Mouse (Mus musculus) liver, postnatal 0 days (tissue): ENCODE data around the gene Mbd6. TPM values are rescaled to one million over a fixed set of nuclear protein-coding genes. Genes with fewer than 3 reads are reported as not detected.

Experiments used
- ATAC-seq: fragments of 200-750 bp; cut with Nextera tagmentation; 2 replicates; pipeline ENCODE4 v1.8.0; 2017; ENCODE audit warnings: mild to moderate bottlenecking, moderate library complexity
- DNase-seq: peaks from one replicate; pipeline ENCODE4 v3.0.0-alpha.2; 2016
- H3K27ac ChIP-seq: fragments of 300-500 bp; sonication (generic); 2 replicates; pipeline ENCODE4 v1.5.1; 2014; ENCODE audit warnings: antibody characterized with exemption, moderate library complexity, mild to moderate bottlenecking, low read depth
- H3K27me3 ChIP-seq: fragments of 300-500 bp; sonication (generic); 2 replicates; pipeline ENCODE4 v1.6.1; 2014; ENCODE audit warnings: low read length, control low read depth, mixed read lengths; ENCODE audit not compliant: insufficient read depth
- H3K36me3 ChIP-seq: fragments of 300-500 bp; sonication (generic); replicated peaks from 2 replicates; pipeline ENCODE4 v1.6.1; 2014; ENCODE audit warnings: mild to moderate bottlenecking, control low read depth, low read length, moderate library complexity, mixed read lengths; ENCODE audit not compliant: insufficient read depth
- H3K4me1 ChIP-seq: fragments of 300-500 bp; sonication (generic); 2 replicates; pipeline ENCODE4 v1.6.1; 2014; ENCODE audit warnings: antibody characterized with exemption, mild to moderate bottlenecking, control low read depth; ENCODE audit not compliant: insufficient read depth
- H3K4me2 ChIP-seq: fragments of 300-500 bp; sonication (generic); 2 replicates; pipeline ENCODE4 v1.6.1; 2014; ENCODE audit warnings: low read depth, mild to moderate bottlenecking, low read length, moderate library complexity, mixed read lengths
- H3K4me3 ChIP-seq: fragments of 300-500 bp; sonication (generic); 2 replicates; pipeline ENCODE4 v1.5.1; 2014; ENCODE audit warnings: low read depth, low read length
- H3K9ac ChIP-seq: fragments of 300-500 bp; sonication (generic); replicated peaks from 2 replicates; pipeline ENCODE4 v1.6.1; 2014; ENCODE audit warnings: mild to moderate bottlenecking, moderate library complexity
- H3K9me3 ChIP-seq: fragments of 300-500 bp; sonication (generic); 2 replicates; pipeline ENCODE4 v1.6.1; 2016; ENCODE audit warnings: mild to moderate bottlenecking, control low read depth, low read length, mixed read lengths
- CTCF ChIP-seq: sonication (generic); IDR thresholded peaks from 2 replicates; pipeline ENCODE4 v1.5.1; 2016; ENCODE audit warnings: antibody characterized with exemption, low read depth
- EP300 ChIP-seq: IDR thresholded peaks from 2 replicates; pipeline ENCODE4 v1.6.1; 2016; ENCODE audit warnings: antibody characterized with exemption, low read depth, mild to moderate bottlenecking
- WGBS: fragments of 180-500 bp; shearing (Covaris S2); extraction: QIAGEN DNeasy Blood & Tissue Kit; methylation state at CpG from one replicate; pipeline ENCODE4 v1.1.7; 2014; ENCODE audit not compliant: insufficient replicate concordance; 5-methylcytosine and 5-hydroxymethylcytosine counted together
- polyA plus RNA-seq: library from polyadenylated mRNA; unstranded; fragments of >200 nt; fragmentation: Nextera tagmentation; extraction: Ambion mirVana; gene quantifications from 2 replicates; pipeline ENCODE4 v1.2.1, GENCODE M21; 2015

Gene Mbd6
- polyA plus RNA-seq, 1 experiment from 2014 or later, result 5.3 TPM

GRCm38 (mm10) chr10:127295986-127296794, 7.4 kb upstream of the Mbd6 start:
- no peak overlapping the region for H3K9ac ChIP-seq
- DNase-seq, result no peak
- H3K4me3 ChIP-seq, result no peak overlapping the region
- H3K4me1 ChIP-seq, result peaks cover 26% of the 10 kb centered on the region
- no peak overlapping the region for H3K4me2 ChIP-seq
- no peak for TF ChIP-seq CTCF
- no peak for TF ChIP-seq EP300
- ATAC-seq, result no peak
- no peaks in the 10 kb centered on the region for H3K9me3 ChIP-seq
- no peaks in the 10 kb centered on the region for H3K27me3 ChIP-seq
- 86% methylated on average over 24 of the region's 24 CpGs for WGBS
- H3K27ac ChIP-seq, result no peak overlapping the region
- H3K36me3 ChIP-seq, result peaks cover 79% of the 10 kb centered on the region

GRCm38 (mm10) chr10:127294895-127295510, 6.2 kb upstream of the Mbd6 start:
- no peak for ATAC-seq
- Histone ChIP-seq H3K9me3 (no peaks in the 10 kb centered on the region), H3K4me3 (no peak overlapping the region), H3K4me1 (peaks cover 27% of the 10 kb centered on the region), H3K36me3 (peaks cover 68% of the 10 kb centered on the region), H3K4me2 (no peak overlapping the region; the same call in 1 of the 2 replicates), H3K27ac (no peak overlapping the region), H3K27me3 (no peaks in the 10 kb centered on the region), H3K9ac (no peak overlapping the region)
- TF ChIP-seq CTCF (no peak), EP300 (no peak)
- 90% methylated on average over 10 of the region's 10 CpGs for WGBS
- no peak for DNase-seq

- no peak for ATAC-seq
- no peak overlapping the region for H3K27ac ChIP-seq
- no peaks in the 10 kb centered on the region for H3K27me3 ChIP-seq
- DNase-seq, result no peak
- H3K9me3 ChIP-seq, result no peaks in the 10 kb centered on the region
- 0 out of 2 replicates have a peak overlapping the region, but pooled peaks have one; percentile 76 for H3K9ac ChIP-seq
- H3K4me2 ChIP-seq, result 0 out of 2 replicates have a peak overlapping the region, but pooled peaks have one; percentile 91
- no peak for TF ChIP-seq CTCF
- no peak for TF ChIP-seq EP300
- H3K4me3 ChIP-seq, result no peak overlapping the region
- peaks cover 33% of the 10 kb centered on the region for H3K4me1 ChIP-seq
- peaks cover 55% of the 10 kb centered on the region for H3K36me3 ChIP-seq
- 84% methylated on average over 3 of the region's 3 CpGs for WGBS
Observed at GRCm38 (mm10) chr10:127293590-127294113, 4.8 kb upstream of the Mbd6 start.

GRCm38 (mm10) chr10:127292987-127293538, 4.2 kb upstream of the Mbd6 start:
- Histone ChIP-seq H3K27me3 (no peaks in the 10 kb centered on the region), H3K9me3 (no peaks in the 10 kb centered on the region), H3K4me3 (peak overlapping the region; percentile 76), H3K4me2 (peak overlapping the region; percentile 91), H3K4me1 (peaks cover 33% of the 10 kb centered on the region), H3K27ac (0 out of 2 replicates have a peak overlapping the region, but pooled peaks have one; percentile 99), H3K9ac (0 out of 2 replicates have a peak overlapping the region, but pooled peaks have one; percentile 76), H3K36me3 (peaks cover 53% of the 10 kb centered on the region)
- ATAC-seq, result no peak
- WGBS, result 69% methylated on average over 6 of the region's 6 CpGs
- no peak for DNase-seq
- TF ChIP-seq EP300, result no peak
- no peak for TF ChIP-seq CTCF

GRCm38 (mm10) chr10:127291881-127292638, 3.2 kb upstream of the Mbd6 start:
- WGBS, result 13% methylated on average over 5 of the region's 5 CpGs
- H3K9ac ChIP-seq, result peak overlapping the region; percentile 76
- peaks cover 46% of the 10 kb centered on the region for H3K36me3 ChIP-seq
- H3K9me3 ChIP-seq, result no peaks in the 10 kb centered on the region
- H3K27ac ChIP-seq, result peak overlapping the region; percentile 99
- peak overlapping the region; percentile 91 for H3K4me2 ChIP-seq
- DNase-seq (no peak), ATAC-seq (peak; percentile 2; the same call in 1 of the 2 replicates)
- TF ChIP-seq CTCF (no peak), EP300 (peak; percentile 84)
- peak overlapping the region; percentile 76 for H3K4me3 ChIP-seq
- peaks cover 41% of the 10 kb centered on the region for H3K4me1 ChIP-seq
- no peaks in the 10 kb centered on the region for H3K27me3 ChIP-seq
